In genomic region chr15:102326022-102326576, GRCm38 (mm10) we compare ENCODE assay signal across 8 mouse cellular contexts. TPM values are rescaled to one million over a fixed set of nuclear protein-coding genes. Genes with fewer than 3 reads are reported as not detected.
DNase-seq lines count a peak whose midpoint lies in the region; ATAC-seq and TF ChIP-seq lines count a peak whose summit lies in the region.

Gene Pfdn5 (plus strand): TSS chr15:102326116.

- DNase-seq in G1E (ENCODE audit: low spot score) = peak; percentile 82
- DNase-seq in cerebellum, adult 18-20 months = peak; percentile 90 to 91
- DNase-seq in heart, postnatal 25 days (ENCODE audit: low spot score) = peak; percentile 68
- DNase-seq in layer of hippocampus, adult 11-12 months (ENCODE audit: low spot score) = peak; percentile 88
- DNase-seq in lung, adult 18-20 months = peak; percentile 84 to 88

- 0 out of 2 replicates have a peak within 1 kb of the TSS, but pooled peaks have one; percentile 36 for H3K27ac ChIP-seq in forebrain, embryonic 16.5 days (ENCODE audit: low read length)
- peak within 1 kb of the TSS; percentile 64 for H3K27ac ChIP-seq in neural tube, embryonic 14.5 days (ENCODE audit: low read depth, low read length)
- peak within 1 kb of the TSS; percentile 83 for H3K27ac ChIP-seq in testis, adult 2 months (ENCODE audit: control insufficient read depth, insufficient read depth, low read depth, low read length)

- peak; percentile 89 for ATAC-seq in G1E (ENCODE audit: extremely low read depth, insufficient number of reproducible peaks, low FRiP score, poor library complexity, severe bottlenecking)
- ATAC-seq in forebrain, embryonic 16.5 days = peak; percentile 97
- ATAC-seq in neural tube, embryonic 14.5 days (ENCODE audit: low read depth) = peak; percentile 92

- peaks cover 73% of the 10 kb centered on the region for H3K36me3 ChIP-seq in G1E (replicated peaks)
- peaks cover 6% of the 10 kb centered on the region; the same call in 1 of the 2 replicates for H3K36me3 ChIP-seq in forebrain, embryonic 16.5 days (ENCODE audit: control insufficient read depth, insufficient read depth)
- H3K36me3 ChIP-seq in neural tube, embryonic 14.5 days (ENCODE audit: control insufficient read depth, insufficient read depth, low read length) = no peaks in the 10 kb centered on the region; the same call in none of the 2 replicates
- no peaks in the 10 kb centered on the region; the same call in 1 of the 2 replicates for H3K36me3 ChIP-seq in testis, adult 2 months (ENCODE audit: control insufficient read depth, insufficient read depth, low read length)

- H3K9me3 ChIP-seq in G1E (replicated peaks) = no peaks in the 10 kb centered on the region
- no peaks in the 10 kb centered on the region for H3K9me3 ChIP-seq in forebrain, embryonic 16.5 days (ENCODE audit: control insufficient read depth, low read length)
- H3K9me3 ChIP-seq in neural tube, embryonic 14.5 days (ENCODE audit: control insufficient read depth, low read length) = no peaks in the 10 kb centered on the region

- H3K4me2 ChIP-seq in forebrain, embryonic 16.5 days (ENCODE audit: low read length) = peak within 1 kb of the TSS; percentile 64
- peak within 1 kb of the TSS; percentile 63 for H3K4me2 ChIP-seq in neural tube, embryonic 14.5 days (ENCODE audit: low read depth, low read length)

- WGBS in forebrain, embryonic 16.5 days = under 1% methylated on average over 40 of the region's 40 CpGs
- WGBS in neural tube, embryonic 14.5 days = under 1% methylated on average over 40 of the region's 40 CpGs

- TF ChIP-seq CTCF in G1E (IDR thresholded peaks at IDR 0.05; ENCODE audit: low read depth, low read length) = no peak; the same call in 1 of the 2 replicates
- TF ChIP-seq CTCF in testis, adult 2 months (IDR thresholded peaks at IDR 0.05; ENCODE audit: control insufficient read depth, insufficient read depth, insufficient replicate concordance, low read depth, low read length) = no peak; the same call in 1 of the 2 replicates

- peaks cover 19% of the 10 kb centered on the region for H3K4me1 ChIP-seq in G1E (ENCODE audit: insufficient read depth, low read depth, low read length)
- H3K4me1 ChIP-seq in forebrain, embryonic 16.5 days (replicated peaks; ENCODE audit: control insufficient read depth, insufficient read depth, low read length) = peaks cover 9% of the 10 kb centered on the region
- H3K4me1 ChIP-seq in neural tube, embryonic 14.5 days (ENCODE audit: control insufficient read depth, insufficient read depth, low read length) = peaks cover 9% of the 10 kb centered on the region
- H3K4me1 ChIP-seq in testis, adult 2 months (ENCODE audit: control insufficient read depth, insufficient read depth, low read length) = peaks cover 1% of the 10 kb centered on the region; the same call in 1 of the 2 replicates

- peak; percentile 93 for TF ChIP-seq POLR2A in testis, adult 2 months (IDR thresholded peaks at IDR 0.05; ENCODE audit: control insufficient read depth, low read depth, low read length)

- intact Hi-C loops in heart, postnatal 25 days (cut with DNase I) = no loop called here

- peak within 1 kb of the TSS; percentile 80 for H3K9ac ChIP-seq in forebrain, embryonic 16.5 days (replicated peaks; ENCODE audit: low read depth, low read length)
- peak within 1 kb of the TSS; percentile 75 for H3K9ac ChIP-seq in neural tube, embryonic 14.5 days (replicated peaks; ENCODE audit: low read depth, low read length)

- H3K4me3 ChIP-seq in G1E (ENCODE audit: low read depth, low read length) = peak within 1 kb of the TSS; percentile 80
- H3K4me3 ChIP-seq in forebrain, embryonic 16.5 days (replicated peaks; ENCODE audit: low read length) = peak within 1 kb of the TSS; percentile 73
- peak within 1 kb of the TSS; percentile 71 for H3K4me3 ChIP-seq in neural tube, embryonic 14.5 days (ENCODE audit: low read depth, low read length)
- H3K4me3 ChIP-seq in testis, adult 2 months (ENCODE audit: control insufficient read depth, low read depth, low read length) = peak within 1 kb of the TSS; percentile 95

- no peaks in the 10 kb centered on the region for H3K27me3 ChIP-seq in G1E (ENCODE audit: insufficient read depth, low read length)
- H3K27me3 ChIP-seq in forebrain, embryonic 16.5 days (replicated peaks; ENCODE audit: control insufficient read depth, insufficient read depth, low read length) = no peaks in the 10 kb centered on the region
- H3K27me3 ChIP-seq in neural tube, embryonic 14.5 days (ENCODE audit: control insufficient read depth, insufficient read depth, low read length) = no peaks in the 10 kb centered on the region
- no peaks in the 10 kb centered on the region for H3K27me3 ChIP-seq in testis, adult 2 months (ENCODE audit: control insufficient read depth, insufficient read depth, low read length)

RNA-seq across cellular contexts. Expression of gene Pfdn5, which starts in this region (rescaled TPM):
- total RNA-seq in G1E (2014; fragmentation: Nextera tagmentation) (113 and 119 TPM in 2 replicates), G1E (2017) (271 and 276 TPM in 2 replicates)
- 13.6 and 23.0 TPM in 2 replicates for polyA plus RNA-seq in G1E (2012)
- polyA plus RNA-seq in forebrain, embryonic 16.5 days (2015; fragmentation: Nextera tagmentation; extraction: Ambion mirVana) = 429 and 443 TPM in 2 replicates
- 100 to 1,000 TPM; 284 to 288 TPM for total RNA-seq in heart, postnatal 25 days (2021)
- 546 and 560 TPM in 2 replicates for polyA plus RNA-seq in neural tube, embryonic 14.5 days (2014; fragmentation: Nextera tagmentation; extraction: Ambion mirVana)
- polyA plus RNA-seq in testis, adult 2 months (2012; rRNA removed) = 296 and 331 TPM in 2 replicates

Comparison
In these comparisons a context has a peak if more than half of its experiments do, and no peak if none do; other contexts are left out.
1. Peak in every context shown above with its lines: DNase-seq, ATAC-seq, H3K4me3 ChIP-seq and H3K27ac ChIP-seq.
2. RNA of gene Pfdn5 (polyA plus RNA-seq): 546 to 560 TPM in neural tube, embryonic 14.5 days, 429 to 443 TPM in forebrain, embryonic 16.5 days and 296 to 331 TPM in testis, adult 2 months; 13.6 to 23.0 TPM in G1E; every median in the first group is over 10 times any median in the second.